Mouse (Mus musculus) MEL (cell line): Measurements from ENCODE around the gene Ppox. TPM values are rescaled to one million over a fixed set of nuclear protein-coding genes. Genes with fewer than 3 reads are reported as not detected.

Source experiments
- DNase-seq: peaks from one replicate; pipeline ENCODE4 v3.0.0; 2011; ENCODE audit warnings: low read depth, low spot score
- H3K27ac ChIP-seq: 2 replicates; pipeline ENCODE4 v1.5.1; 2012; ENCODE audit warnings: low read depth, mild to moderate bottlenecking, control low read depth, low read length, moderate library complexity; ENCODE audit not compliant: control insufficient read depth
- H3K27me3 ChIP-seq, 2 experiments: fragments of 150-350 bp in 1 of 2; sonication (generic) in 1 of 2; 2 replicates each; pipeline ENCODE4 v1.6.1; 2012; ENCODE audit warnings: low read length in 2 of 2, mild to moderate bottlenecking in 2 of 2, improper control_type of control experiment in 1 of 2, moderate library complexity in 1 of 2; ENCODE audit not compliant: insufficient read depth in 2 of 2, control insufficient read depth in 1 of 2
- H3K36me3 ChIP-seq, 2 experiments: 2 replicates each; pipeline ENCODE4 v1.6.1; 2012 to 2014; ENCODE audit warnings: low read length in 2 of 2, improper control_type of control experiment in 1 of 2, inconsistent platforms in 1 of 2, mild to moderate bottlenecking in 1 of 2; ENCODE audit not compliant: insufficient read depth in 2 of 2, control insufficient read depth in 1 of 2
- H3K4me1 ChIP-seq, 2 experiments: fragments of 150-350 bp in 1 of 2; sonication (generic) in 1 of 2; 2 replicates each; pipeline ENCODE4 v1.6.1; 2012; ENCODE audit warnings: low read length in 2 of 2, improper control_type of control experiment in 1 of 2, mild to moderate bottlenecking in 1 of 2; ENCODE audit not compliant: insufficient read depth in 2 of 2, control insufficient read depth in 1 of 2
- H3K4me3 ChIP-seq, 2 experiments: fragments of 150-350 bp in 1 of 2; sonication (generic) in 1 of 2; 2 replicates each; pipeline ENCODE4 v1.5.1; 2012; ENCODE audit warnings: low read depth in 2 of 2, low read length in 2 of 2, mild to moderate bottlenecking in 2 of 2, moderate library complexity in 2 of 2, control low read depth in 1 of 2, improper control_type of control experiment in 1 of 2; ENCODE audit not compliant: control insufficient read depth in 1 of 2, insufficient read depth in 1 of 2
- H3K79me2 ChIP-seq: 2 replicates; pipeline ENCODE4 v1.6.1; 2012; ENCODE audit warnings: mild to moderate bottlenecking, low read length, moderate library complexity; ENCODE audit not compliant: control insufficient read depth, poor library complexity, insufficient read depth
- H3K9ac ChIP-seq: 2 replicates; pipeline ENCODE4 v1.6.1; 2012; ENCODE audit warnings: low read depth, mild to moderate bottlenecking, control low read depth, low read length, moderate library complexity; ENCODE audit not compliant: control insufficient read depth, poor library complexity, severe bottlenecking
- H3K9me3 ChIP-seq: fragments of 150-350 bp; sonication (generic); replicated peaks from 2 replicates; pipeline ENCODE4 v1.6.1; 2012; ENCODE audit warnings: mild to moderate bottlenecking, low read length, improper control_type of control experiment, moderate library complexity; ENCODE audit not compliant: insufficient read depth
- CTCF ChIP-seq, 3 experiments: IDR thresholded peaks in 2 of 3; conservative IDR thresholded peaks in 1 of 3; 2 replicates each; pipeline ENCODE4 v1.5.1; 2011 to 2012; ENCODE audit warnings: low read length in 3 of 3, low read depth in 2 of 3, mild to moderate bottlenecking in 2 of 3, improper control_type of control experiment in 1 of 3, inconsistent platforms in 1 of 3, mixed read lengths in 1 of 3, moderate library complexity in 1 of 3; ENCODE audit not compliant: control insufficient read depth in 1 of 3, insufficient read depth in 1 of 3, poor library complexity in 1 of 3, severe bottlenecking in 1 of 3
- E2F4 ChIP-seq: IDR thresholded peaks from 2 replicates; pipeline ENCODE4 v1.6.1; 2011; ENCODE audit warnings: low read depth, low read length, improper control_type of control experiment, borderline replicate concordance
- EP300 ChIP-seq, 2 experiments: IDR thresholded peaks; 2 replicates each; pipeline ENCODE4 v1.6.1; 2011; ENCODE audit warnings: improper control_type of control experiment in 2 of 2, low read length in 2 of 2, low read depth in 1 of 2, mild to moderate bottlenecking in 1 of 2
- ETS1 ChIP-seq: IDR thresholded peaks from 2 replicates; pipeline ENCODE4 v1.6.1; 2012; ENCODE audit warnings: low read depth, mild to moderate bottlenecking, inconsistent platforms, low read length, improper control_type of control experiment, moderate library complexity
- GABPA ChIP-seq: IDR thresholded peaks from 2 replicates; pipeline ENCODE4 v1.6.1; 2012; ENCODE audit warnings: low read depth, mild to moderate bottlenecking, inconsistent platforms, low read length, improper control_type of control experiment, moderate library complexity
- GATA1 ChIP-seq: IDR thresholded peaks from 2 replicates; pipeline ENCODE4 v1.6.1; 2011; ENCODE audit warnings: low read depth, low read length, improper control_type of control experiment
- KAT2A ChIP-seq: conservative IDR thresholded peaks from 2 replicates; pipeline ENCODE4 v1.6.1; 2012; ENCODE audit warnings: low read depth, low read length, improper control_type of control experiment, inconsistent platforms
- MEF2A ChIP-seq: IDR thresholded peaks from 2 replicates; pipeline ENCODE4 v1.6.1; 2014; ENCODE audit warnings: low read depth, mild to moderate bottlenecking, inconsistent platforms, low read length, improper control_type of control experiment; ENCODE audit not compliant: poor library complexity, insufficient replicate concordance, severe bottlenecking; ENCODE audit errors: extremely low read depth
- MXI1 ChIP-seq: IDR thresholded peaks from 2 replicates; pipeline ENCODE4 v1.6.1; 2011; ENCODE audit warnings: mild to moderate bottlenecking, low read depth, low read length, improper control_type of control experiment
- MYC ChIP-seq: IDR thresholded peaks from 2 replicates; pipeline ENCODE4 v1.6.1; 2011; ENCODE audit warnings: low read depth, mild to moderate bottlenecking, low read length, improper control_type of control experiment, moderate library complexity
- NRF1 ChIP-seq: IDR thresholded peaks from 2 replicates; pipeline ENCODE4 v1.6.1; 2014; ENCODE audit warnings: low read depth, mild to moderate bottlenecking, inconsistent platforms, low read length, improper control_type of control experiment, moderate library complexity; ENCODE audit not compliant: poor library complexity, insufficient read depth, severe bottlenecking
- RAD21 ChIP-seq: IDR thresholded peaks from 2 replicates; pipeline ENCODE4 v1.6.1; 2011; ENCODE audit warnings: mild to moderate bottlenecking, low read depth, low read length, improper control_type of control experiment
- SIN3A ChIP-seq: IDR thresholded peaks from 2 replicates; pipeline ENCODE4 v1.6.1; 2012; ENCODE audit warnings: low read length, improper control_type of control experiment, inconsistent platforms
- SMC3 ChIP-seq: IDR thresholded peaks from 2 replicates; pipeline ENCODE4 v1.6.1; 2011; ENCODE audit warnings: low read depth, low read length, improper control_type of control experiment
- UBTF ChIP-seq: IDR thresholded peaks from 2 replicates; pipeline ENCODE4 v1.6.1; 2012; ENCODE audit warnings: low read depth, mild to moderate bottlenecking, inconsistent platforms, low read length, improper control_type of control experiment, moderate library complexity, borderline replicate concordance; ENCODE audit not compliant: insufficient read depth
- USF2 ChIP-seq, 2 experiments: IDR thresholded peaks; 2 replicates each; pipeline ENCODE4 v1.6.1; 2011 to 2012; ENCODE audit warnings: improper control_type of control experiment in 2 of 2, low read length in 2 of 2, borderline replicate concordance in 1 of 2, inconsistent platforms in 1 of 2, low read depth in 1 of 2, mild to moderate bottlenecking in 1 of 2; ENCODE audit not compliant: insufficient read depth in 1 of 2
- ZNF384 ChIP-seq: IDR thresholded peaks from 2 replicates; pipeline ENCODE4 v1.6.1; 2012; ENCODE audit warnings: low read depth, mild to moderate bottlenecking, inconsistent platforms, low read length, improper control_type of control experiment
- polyA plus RNA-seq, 2 experiments: library from polyadenylated mRNA; stranded (reverse) in 1 of 2; unstranded in 1 of 2; fragments of >175 nt in 1 of 2; fragments of >200 nt in 1 of 2; gene quantifications; 2 replicates each; pipeline versions ENCODE4 v1.2.1 to v1.2.4; 2012; ENCODE audit warnings: low replicate concordance in 2 of 2, low read depth in 1 of 2; ENCODE audit not compliant: insufficient read length in 2 of 2, insufficient read depth in 1 of 2, missing spikeins in 1 of 2
- total RNA-seq: library from RNA; depleted of rRNA; stranded (reverse); fragments of 300-350 nt; gene quantifications from 2 replicates; pipeline ENCODE4 v1.2.3, GENCODE M21; 2012

The Ppox gene
- total and polyA plus RNA-seq, 3 experiments = 27.0 to 63.6 TPM; not detected in 1

GRCm38 (mm10) chr1:171238463-171238862 lies 42.5 kb downstream of the Ppox start (continued):
- TF ChIP-seq RAD21 (peak; percentile 81), E2F4 (no peak)

- DNase-seq = no peak
- H3K27ac ChIP-seq = no peak overlapping the region
- no peaks in the 10 kb centered on the region for H3K9me3 ChIP-seq
- H3K4me3 ChIP-seq = no peak overlapping the region
- TF ChIP-seq MXI1 (no peak), CTCF (IDR thresholded peaks at IDR 0.05 in 2 of 3, conservative IDR thresholded peaks at IDR 0.05 in 1 of 3; ENCODE audit: control insufficient read depth in 1 of 3, insufficient read depth in 1 of 3, low read depth in 2 of 3, low read length in 3 of 3, poor library complexity in 1 of 3, severe bottlenecking in 1 of 3) (no peak), RAD21 (no peak), GATA1 (no peak), SMC3 (no peak), ZNF384 (no peak), GABPA (no peak)
- H3K36me3 ChIP-seq = peaks cover 7 to 17% of the 10 kb centered on the region in 2 experiments; a peak in 3 of 4 replicates
- H3K27me3 ChIP-seq = no peaks in the 10 kb centered on the region
- peaks cover 0 to 10% of the 10 kb centered on the region in 2 experiments; a peak in 2 of 4 replicates for H3K4me1 ChIP-seq
- no peaks in the 10 kb centered on the region for H3K79me2 ChIP-seq
- no peak overlapping the region for H3K9ac ChIP-seq
These were observed 43.5 kb downstream of the Ppox start for GRCm38 (mm10) chr1:171237438-171237837.

DNA sequence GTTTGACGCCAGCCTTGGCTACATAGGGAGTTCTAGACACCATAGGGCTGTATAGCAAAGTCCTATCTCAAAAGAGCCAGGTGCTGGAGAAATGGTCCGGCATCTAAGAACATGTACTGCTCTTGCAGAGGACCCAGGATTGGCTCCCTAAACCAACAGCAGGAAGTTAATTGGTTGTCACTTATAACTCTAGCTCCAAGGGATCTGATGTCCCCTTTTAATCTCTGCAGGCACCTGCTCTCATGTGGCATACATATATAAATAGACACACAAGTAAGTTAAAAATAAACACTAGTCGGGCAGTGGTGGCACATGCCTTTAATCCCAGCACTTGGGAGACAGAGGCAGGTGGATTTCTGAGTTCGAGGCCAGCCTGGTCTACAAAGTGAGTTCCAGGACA lies 45.2 kb downstream of the Ppox start:
- no peak for DNase-seq
- H3K4me1 ChIP-seq = peaks cover 0 to 10% of the 10 kb centered on the region in 2 experiments; a peak in 2 of 4 replicates
- peaks cover 5 to 17% of the 10 kb centered on the region in 2 experiments; a peak in 3 of 4 replicates for H3K36me3 ChIP-seq

GRCm38 (mm10) chr1:171234538-171234937 lies 46.4 kb downstream of the Ppox start:
- Histone ChIP-seq H3K4me3 (no peak overlapping the region), H3K9ac (no peak overlapping the region), H3K36me3 (peaks cover 5 to 17% of the 10 kb centered on the region in 2 experiments; a peak in 3 of 4 replicates), H3K27ac (peak overlapping the region; percentile 55; the same call in 1 of the 2 replicates), H3K27me3 (no peaks in the 10 kb centered on the region), H3K4me1 (peaks cover 0 to 10% of the 10 kb centered on the region in 2 experiments; a peak in 2 of 4 replicates), H3K79me2 (no peaks in the 10 kb centered on the region), H3K9me3 (no peaks in the 10 kb centered on the region)
- TF ChIP-seq KAT2A (no peak), SIN3A (peak; percentile 42; the same call in 1 of the 2 replicates), EP300 (IDR thresholded peaks at IDR 0.05; ENCODE audit: low read depth in 1 of 2, low read length in 2 of 2) (peak in 1 of 2 experiments; percentile 52; a peak in 2 of 4 replicates), UBTF (no peak), ETS1 (0 out of 2 replicates have a peak, but pooled peaks have one; percentile 26), ZNF384 (no peak), NRF1 (no peak), CTCF (IDR thresholded peaks at IDR 0.05 in 2 of 3, conservative IDR thresholded peaks at IDR 0.05 in 1 of 3; ENCODE audit: control insufficient read depth in 1 of 3, insufficient read depth in 1 of 3, low read depth in 2 of 3, low read length in 3 of 3, poor library complexity in 1 of 3, severe bottlenecking in 1 of 3) (no peak), MYC (no peak), SMC3 (no peak)
- DNase-seq = peak; percentile 54

More for the DNA sequence above, 45.2 kb downstream of the Ppox start:
- Histone ChIP-seq H3K4me3 (no peak overlapping the region), H3K27ac (no peak overlapping the region), H3K79me2 (no peaks in the 10 kb centered on the region), H3K9me3 (no peaks in the 10 kb centered on the region), H3K27me3 (no peaks in the 10 kb centered on the region), H3K9ac (no peak overlapping the region)
- TF ChIP-seq USF2 (IDR thresholded peaks at IDR 0.05; ENCODE audit: borderline replicate concordance in 1 of 2, insufficient read depth in 1 of 2, low read depth in 1 of 2, low read length in 2 of 2) = no peak
- no peak for TF ChIP-seq MEF2A
